Mouse (Mus musculus) C2C12 (cell line): ENCODE measurements around the gene Gm6657.

Source experiments
- CEBPB ChIP-seq: IDR thresholded peaks from one replicate; pipeline ENCODE4 v1.6.1; 2011; ENCODE audit warnings: low read depth, mild to moderate bottlenecking, control low read depth, moderate library complexity
- CTCF ChIP-seq: IDR thresholded peaks from one replicate; pipeline ENCODE4 v1.5.1; 2011; ENCODE audit not compliant: control insufficient read depth, insufficient read depth, insufficient read length
- FOSL1 ChIP-seq: IDR thresholded peaks from one replicate; pipeline ENCODE4 v1.8.0; 2011; ENCODE audit warnings: mild to moderate bottlenecking, low read length; ENCODE audit not compliant: poor library complexity, insufficient read depth, severe bottlenecking
- MAX ChIP-seq: IDR thresholded peaks from one replicate; pipeline ENCODE4 v1.6.1; 2011; ENCODE audit warnings: mild to moderate bottlenecking, control low read depth
- MYOD1 ChIP-seq: IDR thresholded peaks from one replicate; pipeline ENCODE4 v1.6.1; 2011; ENCODE audit warnings: low read depth; ENCODE audit not compliant: control insufficient read depth, insufficient read length
- MYOG ChIP-seq: IDR thresholded peaks from one replicate; pipeline ENCODE4 v1.6.1; 2011; ENCODE audit not compliant: control insufficient read depth, insufficient read length; ENCODE audit errors: extremely low read depth
- USF1 ChIP-seq: IDR thresholded peaks from one replicate; pipeline ENCODE4 v1.6.1; 2011; ENCODE audit warnings: low read depth, mild to moderate bottlenecking, control low read depth, moderate library complexity

- TF ChIP-seq USF1, result no peak
- TF ChIP-seq MYOG, result no peak
- no peak for TF ChIP-seq CTCF
- TF ChIP-seq CEBPB, result no peak
- TF ChIP-seq MAX, result no peak
- TF ChIP-seq MYOD1, result no peak
- TF ChIP-seq FOSL1, result no peak
Observed at GRCm38 (mm10) chr12:78153308-78154002, 40.6 kb upstream of the Gm6657 start.
